Mouse (Mus musculus) olfactory bulb, adult 2 months (tissue): ENCODE data around the gene Sema4a.

Experiments
- CTCF ChIP-seq: fragments of 200-500 bp; IDR thresholded peaks from 2 replicates; pipeline ENCODE4 v1.5.1; 2012; ENCODE audit warnings: low read depth, mild to moderate bottlenecking, low read length, moderate library complexity; ENCODE audit not compliant: insufficient read depth
- POLR2A ChIP-seq: fragments of 200-500 bp; IDR thresholded peaks from 2 replicates; pipeline ENCODE4 v1.6.1; 2012; ENCODE audit warnings: mild to moderate bottlenecking, low read depth, low read length, moderate library complexity; ENCODE audit not compliant: insufficient read depth

DNA sequence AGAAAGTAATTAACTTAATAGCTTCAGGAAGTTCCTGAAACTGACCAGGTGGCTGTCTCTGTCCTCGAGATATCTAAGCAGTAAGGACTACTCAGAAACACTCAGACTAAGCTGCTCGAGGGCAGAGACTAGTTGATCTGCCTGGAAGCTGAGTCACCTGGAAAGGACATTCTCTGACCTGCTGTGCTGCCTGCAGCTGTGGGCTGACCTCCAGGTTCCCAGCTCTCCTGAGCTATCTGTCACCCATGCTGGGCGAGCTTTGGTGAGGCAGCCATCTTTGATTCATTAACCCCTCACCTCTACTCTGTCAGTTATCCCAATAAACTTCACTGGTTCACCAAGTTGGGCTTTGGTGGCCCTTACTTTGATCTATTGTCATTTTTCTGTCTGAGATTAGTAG, 18.2 kb upstream of the Sema4a start:
- TF ChIP-seq CTCF (no peak), POLR2A (no peak)
